Mouse (Mus musculus) heart, embryonic 14.5 days (tissue): Measurements from ENCODE around the gene Iars2. TPM values are rescaled to one million over a fixed set of nuclear protein-coding genes. Genes with fewer than 3 reads are reported as not detected.
A peak's percentile ranks its signal among the peaks of the same experiment; 100 is the strongest.

Experiments
- ATAC-seq: fragments of 200-750 bp; cut with Nextera tagmentation; 2 replicates; pipeline ENCODE4 v1.8.0; 2017; ENCODE audit warnings: low read depth, moderate TSS enrichment; ENCODE audit not compliant: insufficient number of reproducible peaks, insufficient read depth, low FRiP score
- H3K27ac ChIP-seq, 2 experiments: fragments of 200-500 bp in 1 of 2; fragments of 300-500 bp in 1 of 2; sonication (generic) in 1 of 2; replicated peaks in 1 of 2; 2 replicates each; pipeline ENCODE4 v1.5.1; 2012 to 2014; ENCODE audit warnings: low read depth in 2 of 2, low read length in 2 of 2, control low read depth in 1 of 2, mild to moderate bottlenecking in 1 of 2, mixed read lengths in 1 of 2; ENCODE audit not compliant: control insufficient read depth in 1 of 2, insufficient read depth in 1 of 2
- H3K27me3 ChIP-seq: fragments of 300-500 bp; sonication (generic); 2 replicates; pipeline ENCODE4 v1.6.1; 2014; ENCODE audit warnings: mild to moderate bottlenecking, low read length, control low read depth; ENCODE audit not compliant: control insufficient read depth, insufficient read depth
- H3K36me3 ChIP-seq: fragments of 300-500 bp; sonication (generic); 2 replicates; pipeline ENCODE4 v1.6.1; 2014; ENCODE audit warnings: mild to moderate bottlenecking, control low read depth, low read length, mixed read lengths; ENCODE audit not compliant: control insufficient read depth, insufficient read depth
- H3K4me1 ChIP-seq, 2 experiments: fragments of 200-500 bp in 1 of 2; fragments of 300-500 bp in 1 of 2; sonication (generic) in 1 of 2; 2 replicates each; pipeline ENCODE4 v1.6.1; 2012 to 2014; ENCODE audit warnings: low read length in 2 of 2, control low read depth in 1 of 2, mixed read lengths in 1 of 2; ENCODE audit not compliant: control insufficient read depth in 2 of 2, insufficient read depth in 2 of 2
- H3K4me2 ChIP-seq: fragments of 300-500 bp; sonication (generic); 2 replicates; pipeline ENCODE4 v1.6.1; 2014; ENCODE audit warnings: mild to moderate bottlenecking, low read length
- H3K4me3 ChIP-seq, 2 experiments: fragments of 200-500 bp in 1 of 2; fragments of 300-500 bp in 1 of 2; sonication (generic) in 1 of 2; 2 replicates each; pipeline ENCODE4 v1.5.1; 2012 to 2014; ENCODE audit warnings: low read length in 2 of 2, mild to moderate bottlenecking in 2 of 2, control low read depth in 1 of 2, low read depth in 1 of 2, moderate library complexity in 1 of 2; ENCODE audit not compliant: control insufficient read depth in 1 of 2, insufficient read depth in 1 of 2
- H3K9ac ChIP-seq: fragments of 300-500 bp; sonication (generic); 2 replicates; pipeline ENCODE4 v1.6.1; 2014; ENCODE audit warnings: mild to moderate bottlenecking, low read length
- H3K9me3 ChIP-seq: fragments of 300-500 bp; sonication (generic); 2 replicates; pipeline ENCODE4 v1.6.1; 2016; ENCODE audit warnings: low read length, control low read depth; ENCODE audit not compliant: control insufficient read depth
- WGBS: fragments of 180-500 bp; shearing (Covaris S2); extraction: QIAGEN DNeasy Blood & Tissue Kit; methylation state at CpG from one replicate; pipeline ENCODE4 v1.1.7; 2014; 5-methylcytosine and 5-hydroxymethylcytosine counted together
- polyA plus RNA-seq: library from polyadenylated mRNA; unstranded; fragments of >200 nt; fragmentation: Nextera tagmentation; extraction: Ambion mirVana; gene quantifications from 2 replicates; pipeline ENCODE4 v1.2.1, GENCODE M21; 2014

Gene Iars2
- polyA plus RNA-seq, 1 experiment from 2014 or later, result 43.9 TPM

- H3K4me3 ChIP-seq, result no peak overlapping the region
- peak overlapping the region; percentile 67 to 70 for H3K27ac ChIP-seq
- H3K4me2 ChIP-seq, result peak overlapping the region; percentile 34
- peaks cover 4 to 16% of the 10 kb centered on the region in 2 experiments for H3K4me1 ChIP-seq
- 18% methylated on average over 4 of the region's 4 CpGs for WGBS
- H3K9ac ChIP-seq, result no peak overlapping the region
- no peaks in the 10 kb centered on the region for H3K27me3 ChIP-seq
- H3K36me3 ChIP-seq, result peaks cover 30% of the 10 kb centered on the region
- peak; percentile 79 for ATAC-seq
- no peaks in the 10 kb centered on the region; the same call in 1 of the 2 replicates for H3K9me3 ChIP-seq
Measured at GRCm38 (mm10) chr1:185308908-185309307, 20.3 kb downstream of the Iars2 start.

- H3K4me2 ChIP-seq, result peak overlapping the region; percentile 34; the same call in 1 of the 2 replicates
- H3K36me3 ChIP-seq, result peaks cover 25% of the 10 kb centered on the region
- peak overlapping the region in 1 of 2 experiments; percentile 67; a peak in 2 of 4 replicates for H3K27ac ChIP-seq
Measured at GRCm38 (mm10) chr1:185308334-185308733, 20.9 kb downstream of the Iars2 start.

GRCm38 (mm10) chr1:185307645-185308044 lies 21.6 kb downstream of the Iars2 start:
- no peak overlapping the region for H3K4me2 ChIP-seq
- no peak overlapping the region for H3K4me3 ChIP-seq
- no peak overlapping the region for H3K9ac ChIP-seq
- H3K36me3 ChIP-seq, result peaks cover 26% of the 10 kb centered on the region
- 94% methylated on average over 7 of the region's 7 CpGs for WGBS
- no peak overlapping the region for H3K27ac ChIP-seq
- no peaks in the 10 kb centered on the region; the same call in 1 of the 2 replicates for H3K9me3 ChIP-seq
- ATAC-seq, result no peak
- H3K4me1 ChIP-seq, result peaks cover 4 to 16% of the 10 kb centered on the region in 2 experiments
- H3K27me3 ChIP-seq, result no peaks in the 10 kb centered on the region

More at GRCm38 (mm10) chr1:185308334-185308733, 20.9 kb downstream of the Iars2 start:
- Histone ChIP-seq H3K27me3 (no peaks in the 10 kb centered on the region), H3K9me3 (no peaks in the 10 kb centered on the region; the same call in 1 of the 2 replicates), H3K4me1 (peaks cover 4 to 16% of the 10 kb centered on the region in 2 experiments), H3K9ac (no peak overlapping the region), H3K4me3 (no peak overlapping the region)
- WGBS, result 94% methylated on average over 2 of the region's 2 CpGs
- no peak for ATAC-seq

- H3K9me3 ChIP-seq, result no peaks in the 10 kb centered on the region; the same call in 1 of the 2 replicates
- WGBS, result 97% methylated on average over 12 of the region's 12 CpGs
- H3K27me3 ChIP-seq, result no peaks in the 10 kb centered on the region
- no peak overlapping the region for H3K4me2 ChIP-seq
- no peak overlapping the region for H3K4me3 ChIP-seq
- H3K27ac ChIP-seq, result no peak overlapping the region
- H3K9ac ChIP-seq, result no peak overlapping the region
- ATAC-seq, result no peak
- H3K36me3 ChIP-seq, result peaks cover 34% of the 10 kb centered on the region
- H3K4me1 ChIP-seq, result peaks cover 4 to 10% of the 10 kb centered on the region in 2 experiments
Measured at GRCm38 (mm10) chr1:185306836-185307235, 22.4 kb downstream of the Iars2 start.

GRCm38 (mm10) chr1:185302816-185303215 lies 26.4 kb downstream of the Iars2 start:
- 95% methylated on average over 6 of the region's 6 CpGs for WGBS
- ATAC-seq, result no peak
- no peak overlapping the region for H3K9ac ChIP-seq
- H3K4me2 ChIP-seq, result no peak overlapping the region
- no peaks in the 10 kb centered on the region for H3K4me1 ChIP-seq
- no peak overlapping the region for H3K27ac ChIP-seq
- no peak overlapping the region for H3K4me3 ChIP-seq
- no peaks in the 10 kb centered on the region; the same call in 1 of the 2 replicates for H3K9me3 ChIP-seq
- H3K27me3 ChIP-seq, result no peaks in the 10 kb centered on the region
- H3K36me3 ChIP-seq, result peaks cover 45% of the 10 kb centered on the region

- H3K4me3 ChIP-seq, result no peak overlapping the region
- WGBS, result 93% methylated on average over 8 of the region's 8 CpGs
- no peak for ATAC-seq
- no peak overlapping the region for H3K9ac ChIP-seq
- no peak overlapping the region for H3K4me2 ChIP-seq
- no peak overlapping the region for H3K27ac ChIP-seq
- peaks cover 76% of the 10 kb centered on the region for H3K36me3 ChIP-seq
- no peaks in the 10 kb centered on the region for H3K4me1 ChIP-seq
- H3K27me3 ChIP-seq, result no peaks in the 10 kb centered on the region
- no peaks in the 10 kb centered on the region for H3K9me3 ChIP-seq
Measured at GRCm38 (mm10) chr1:185298496-185298895, 30.7 kb downstream of the Iars2 start.

GRCm38 (mm10) chr1:185296850-185297249 lies 32.3 kb downstream of the Iars2 start:
- H3K36me3 ChIP-seq, result peaks cover 77% of the 10 kb centered on the region

More at GRCm38 (mm10) chr1:185296850-185297249, 32.3 kb downstream of the Iars2 start:
- no peak for ATAC-seq
- H3K9ac ChIP-seq, result no peak overlapping the region
- no peaks in the 10 kb centered on the region for H3K27me3 ChIP-seq
- no peaks in the 10 kb centered on the region for H3K4me1 ChIP-seq
- H3K27ac ChIP-seq, result no peak overlapping the region
- 83% methylated on average over 7 of the region's 7 CpGs for WGBS
- no peak overlapping the region for H3K4me3 ChIP-seq
- no peaks in the 10 kb centered on the region for H3K9me3 ChIP-seq
- no peak overlapping the region for H3K4me2 ChIP-seq
